Mouse (Mus musculus): ENCODE data around the gene Fastkd2.

The Fastkd2 gene

GRCm38 (mm10) chr1:63730240-63730771 lies at the start of gene Fastkd2, which contains the start of gene Mdh1b:
Fastkd2 (plus strand) TSS chr1:63730614.
Mdh1b (minus strand) TSS chr1:63730318.
- peak; percentile 91 to 99 for DNase-seq (ENCODE audit: inconsistent age in 2 of 2, low spot score in 1 of 2)

- DNase-seq (ENCODE audit: inconsistent age in 2 of 2, low spot score in 1 of 2), result no peak
Observed at GRCm38 (mm10) chr1:63686827-63687226, 43.6 kb upstream of the Fastkd2 start, which contains the start of gene Dytn. Dytn (minus strand) TSS chr1:63686927.

- DNase-seq (ENCODE audit: inconsistent age in 2 of 2, low spot score in 1 of 2), result no peak
Observed at GRCm38 (mm10) chr1:63696861-63697260, 33.6 kb upstream of the Fastkd2 start.

- DNase-seq (ENCODE audit: inconsistent age in 2 of 2, low spot score in 1 of 2), result no peak
Observed at GRCm38 (mm10) chr1:63705733-63706132, 24.7 kb upstream of the Fastkd2 start.

- no peak for DNase-seq (ENCODE audit: inconsistent age in 2 of 2, low spot score in 1 of 2)
Observed at GRCm38 (mm10) chr1:63708876-63709275, 21.5 kb upstream of the Fastkd2 start.

GRCm38 (mm10) chr1:63720161-63720560 lies 10.3 kb upstream of the Fastkd2 start:
- DNase-seq (ENCODE audit: inconsistent age in 2 of 2, low spot score in 1 of 2), result no peak

GRCm38 (mm10) chr1:63729796-63730195 lies 618 bp upstream of the Fastkd2 start:
- DNase-seq (ENCODE audit: inconsistent age in 2 of 2, low spot score in 1 of 2), result no peak

GRCm38 (mm10) chr1:63756005-63756404 lies 25.6 kb downstream of the Fastkd2 start:
- DNase-seq (ENCODE audit: inconsistent age in 2 of 2, low spot score in 1 of 2), result no peak

- DNase-seq (ENCODE audit: inconsistent age in 2 of 2, low spot score in 1 of 2), result peak; percentile 37 to 86
Observed at GRCm38 (mm10) chr1:63763212-63763694, 32.8 kb downstream of the Fastkd2 start.

GRCm38 (mm10) chr1:63763881-63764386 lies 33.5 kb downstream of the Fastkd2 start:
- no peak for DNase-seq (ENCODE audit: inconsistent age in 2 of 2, low spot score in 1 of 2)

GRCm38 (mm10) chr1:63764395-63764794 lies 34.0 kb downstream of the Fastkd2 start:
- no peak for DNase-seq (ENCODE audit: inconsistent age in 2 of 2, low spot score in 1 of 2)

- DNase-seq (ENCODE audit: inconsistent age in 2 of 2, low spot score in 1 of 2), result no peak
Observed at GRCm38 (mm10) chr1:63768112-63768511, 37.7 kb downstream of the Fastkd2 start.

GRCm38 (mm10) chr1:63769167-63769566 lies 38.8 kb downstream of the Fastkd2 start, which contains the start of gene 4933402D24Rik:
4933402D24Rik (minus strand) TSS chr1:63769267.
- DNase-seq (ENCODE audit: inconsistent age in 2 of 2, low spot score in 1 of 2), result no peak

- DNase-seq (ENCODE audit: inconsistent age in 2 of 2, low spot score in 1 of 2), result no peak
Observed at GRCm38 (mm10) chr1:63770309-63770708, 39.9 kb downstream of the Fastkd2 start.

- DNase-seq (ENCODE audit: inconsistent age in 2 of 2, low spot score in 1 of 2), result no peak
Observed at GRCm38 (mm10) chr1:63776396-63776795, 46.0 kb downstream of the Fastkd2 start.

GRCm38 (mm10) chr1:63776902-63777630 lies 46.7 kb downstream of the Fastkd2 start:
- DNase-seq (ENCODE audit: inconsistent age in 2 of 2, low spot score in 1 of 2), result no peak

GRCm38 (mm10) chr1:63794326-63794725 lies 63.9 kb downstream of the Fastkd2 start:
- peak in 1 of 2 experiments; percentile 77 for DNase-seq (ENCODE audit: inconsistent age in 2 of 2, low spot score in 1 of 2)
